Mouse (Mus musculus): Measurements from ENCODE around the gene Dpagt1. TPM values are rescaled to one million over a fixed set of nuclear protein-coding genes. Genes with fewer than 3 reads are reported as not detected.
"Not testable (repeated sequence)": the region's sequence is repeated elsewhere in the genome, so short reads cannot be mapped to it uniquely, and the experiment has no call there.

Gene Dpagt1
- polyA plus RNA-seq, 1 experiment = 47.9 TPM

DNA sequence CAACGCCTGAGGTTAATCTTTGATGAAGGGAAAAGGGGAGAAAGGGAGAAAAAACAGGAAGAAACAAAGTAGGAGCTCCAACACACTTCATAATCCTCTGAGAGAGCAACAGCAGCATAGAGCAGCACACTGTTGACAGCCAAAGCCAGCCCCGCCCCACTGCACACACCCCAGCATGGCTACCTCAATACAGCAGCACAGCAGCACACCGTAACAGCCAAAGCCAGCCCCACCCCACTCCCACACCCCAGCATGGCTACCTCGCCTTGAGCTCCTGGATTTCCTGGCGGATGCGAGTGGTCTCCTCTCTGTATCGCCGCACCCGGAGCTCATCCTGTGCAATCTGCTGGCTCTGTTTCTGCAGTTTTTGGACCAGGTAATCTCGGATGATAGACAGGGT, 26.5 kb downstream of the Dpagt1 start:
- 98% methylated on average over 10 of the region's 10 CpGs for WGBS
- no peak for DNase-seq
- Histone ChIP-seq H3K27me3 (ENCODE audit: control insufficient read depth, insufficient read depth, low read length) (no peaks in the 10 kb centered on the region), H3K4me1 (replicated peaks; ENCODE audit: control insufficient read depth, insufficient read depth, low read length) (peaks cover 3% of the 10 kb centered on the region), H3K27ac (ENCODE audit: control insufficient read depth, insufficient read depth, low read length) (no peak overlapping the region), H3K4me3 (ENCODE audit: control insufficient read depth, insufficient read depth, low read length) (no peak overlapping the region), H3K36me3 (ENCODE audit: control insufficient read depth, insufficient read depth, low read length) (peaks cover 86% of the 10 kb centered on the region)
- TF ChIP-seq CTCF (IDR thresholded peaks at IDR 0.05; ENCODE audit: borderline replicate concordance, control insufficient read depth, extremely low read depth, insufficient read depth, low read length, poor library complexity) (no peak), POLR2A (IDR thresholded peaks at IDR 0.05; ENCODE audit: control insufficient read depth, extremely low read depth, insufficient read depth, low read length, poor library complexity) (no peak)

DNA sequence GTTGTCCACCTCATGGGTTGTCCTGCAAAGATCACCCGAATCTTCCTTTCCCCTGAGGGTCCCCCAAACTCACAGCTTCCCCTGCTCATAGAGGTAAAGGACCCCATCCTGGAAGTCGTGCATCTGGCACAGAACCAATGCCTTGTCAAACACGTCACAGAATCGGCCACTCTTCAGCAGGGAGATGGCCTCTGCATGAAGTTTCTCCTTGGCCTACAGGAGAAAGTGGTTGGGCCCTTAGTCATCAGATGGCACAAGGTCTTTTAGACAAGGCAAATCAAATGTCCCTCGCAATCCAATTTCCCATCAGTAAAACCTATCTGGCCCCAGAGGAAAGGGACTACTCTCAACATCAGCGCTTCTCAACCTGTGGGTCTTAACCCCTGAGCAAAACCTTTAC, 27.3 kb downstream of the Dpagt1 start:
- WGBS = 95% methylated on average over 6 of the region's 6 CpGs
- TF ChIP-seq POLR2A (IDR thresholded peaks at IDR 0.05; ENCODE audit: control insufficient read depth, extremely low read depth, insufficient read depth, low read length, poor library complexity) (no peak), CTCF (IDR thresholded peaks at IDR 0.05; ENCODE audit: borderline replicate concordance, control insufficient read depth, extremely low read depth, insufficient read depth, low read length, poor library complexity) (no peak)
- H3K27me3 ChIP-seq (ENCODE audit: control insufficient read depth, insufficient read depth, low read length) = no peaks in the 10 kb centered on the region
- H3K4me1 ChIP-seq (replicated peaks; ENCODE audit: control insufficient read depth, insufficient read depth, low read length) = peaks cover 3% of the 10 kb centered on the region
- H3K36me3 ChIP-seq (ENCODE audit: control insufficient read depth, insufficient read depth, low read length) = peaks cover 87% of the 10 kb centered on the region
- H3K27ac ChIP-seq (ENCODE audit: control insufficient read depth, insufficient read depth, low read length) = no peak overlapping the region
- DNase-seq = no peak
- H3K4me3 ChIP-seq (ENCODE audit: control insufficient read depth, insufficient read depth, low read length) = no peak overlapping the region

DNA sequence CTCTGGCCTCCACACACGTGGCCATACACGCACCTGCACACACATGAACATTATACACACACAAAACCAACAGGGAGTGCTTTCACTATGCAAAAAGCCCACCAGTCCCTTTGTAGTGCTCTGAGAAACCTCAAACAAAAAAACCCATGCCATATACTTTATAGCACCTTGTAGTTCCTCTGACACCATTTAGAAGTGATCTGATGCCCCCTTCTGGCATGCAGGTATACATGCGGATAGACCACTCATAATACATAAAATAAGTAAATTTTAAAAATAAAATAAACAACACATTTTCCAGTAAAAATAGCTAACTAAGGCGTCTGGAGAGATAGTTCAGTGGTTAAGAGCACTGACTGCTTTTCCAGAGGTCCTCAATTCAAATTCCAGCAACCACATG, 31.4 kb downstream of the Dpagt1 start:
- TF ChIP-seq CTCF (IDR thresholded peaks at IDR 0.05; ENCODE audit: borderline replicate concordance, control insufficient read depth, extremely low read depth, insufficient read depth, low read length, poor library complexity) = no peak
- no peak for TF ChIP-seq POLR2A (IDR thresholded peaks at IDR 0.05; ENCODE audit: control insufficient read depth, extremely low read depth, insufficient read depth, low read length, poor library complexity)
- Histone ChIP-seq H3K4me3 (ENCODE audit: control insufficient read depth, insufficient read depth, low read length) (no peak overlapping the region), H3K27me3 (ENCODE audit: control insufficient read depth, insufficient read depth, low read length) (no peaks in the 10 kb centered on the region), H3K27ac (ENCODE audit: control insufficient read depth, insufficient read depth, low read length) (no peak overlapping the region), H3K4me1 (replicated peaks; ENCODE audit: control insufficient read depth, insufficient read depth, low read length) (peaks cover 3% of the 10 kb centered on the region), H3K36me3 (ENCODE audit: control insufficient read depth, insufficient read depth, low read length) (peaks cover 61% of the 10 kb centered on the region)
- peak; percentile 47 for DNase-seq
- WGBS = 64% methylated on average over 4 of the region's 4 CpGs

DNA sequence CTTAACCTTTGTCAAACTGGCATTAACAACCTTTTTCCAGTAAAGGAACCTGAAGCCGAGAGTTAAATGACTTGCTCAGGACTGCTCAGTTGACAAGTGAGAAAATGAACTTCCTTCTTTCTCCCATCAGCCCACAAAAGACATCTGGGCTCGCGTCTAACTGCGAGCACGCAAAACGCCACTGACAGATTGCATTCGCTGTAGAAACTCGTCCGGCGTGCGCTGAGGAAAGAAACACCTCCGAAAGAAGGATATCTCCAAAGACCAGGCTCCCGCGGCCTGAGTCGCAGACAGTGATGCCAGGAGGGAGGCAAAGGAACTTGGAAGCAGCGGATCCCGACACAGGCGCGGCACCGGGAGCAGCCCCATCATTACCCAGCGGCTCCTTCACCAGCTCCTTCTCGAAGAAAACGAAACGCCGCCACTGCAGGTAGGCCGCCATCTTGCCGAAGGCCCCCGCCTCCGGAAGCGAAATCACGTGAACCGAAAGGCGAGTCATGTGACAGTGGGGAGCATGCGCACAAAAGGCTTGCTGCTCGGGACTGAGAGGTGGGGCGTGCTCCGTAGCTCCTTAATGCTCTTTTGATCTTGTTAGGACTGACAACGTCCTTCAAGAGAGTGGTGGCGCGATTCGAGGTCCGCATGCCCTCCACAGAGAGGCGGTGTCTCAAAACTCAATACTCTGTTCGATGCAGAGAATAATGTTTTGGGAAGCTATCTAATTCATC, 35.5 kb downstream of the Dpagt1 start, which contains the start of gene Vps11:
Gene Vps11 (minus strand): TSS at position 481 of the 728 bp plus-strand sequence.
- WGBS = under 1% methylated on average over 44 of the region's 44 CpGs
- no peak for TF ChIP-seq CTCF (IDR thresholded peaks at IDR 0.05; ENCODE audit: borderline replicate concordance, control insufficient read depth, extremely low read depth, insufficient read depth, low read length, poor library complexity)
- TF ChIP-seq POLR2A (IDR thresholded peaks at IDR 0.05; ENCODE audit: control insufficient read depth, extremely low read depth, insufficient read depth, low read length, poor library complexity) = peak; percentile 57; the same call in 1 of the 2 replicates
- Histone ChIP-seq H3K27ac (ENCODE audit: control insufficient read depth, insufficient read depth, low read length) (peak within 1 kb of the TSS; percentile 65), H3K4me3 (ENCODE audit: control insufficient read depth, insufficient read depth, low read length) (peak within 1 kb of the TSS; percentile 95), H3K4me1 (replicated peaks; ENCODE audit: control insufficient read depth, insufficient read depth, low read length) (peaks cover 3% of the 10 kb centered on the region), H3K36me3 (ENCODE audit: control insufficient read depth, insufficient read depth, low read length) (peaks cover 20% of the 10 kb centered on the region), H3K27me3 (ENCODE audit: control insufficient read depth, insufficient read depth, low read length) (no peaks in the 10 kb centered on the region)
- DNase-seq = peak; percentile 94

DNA sequence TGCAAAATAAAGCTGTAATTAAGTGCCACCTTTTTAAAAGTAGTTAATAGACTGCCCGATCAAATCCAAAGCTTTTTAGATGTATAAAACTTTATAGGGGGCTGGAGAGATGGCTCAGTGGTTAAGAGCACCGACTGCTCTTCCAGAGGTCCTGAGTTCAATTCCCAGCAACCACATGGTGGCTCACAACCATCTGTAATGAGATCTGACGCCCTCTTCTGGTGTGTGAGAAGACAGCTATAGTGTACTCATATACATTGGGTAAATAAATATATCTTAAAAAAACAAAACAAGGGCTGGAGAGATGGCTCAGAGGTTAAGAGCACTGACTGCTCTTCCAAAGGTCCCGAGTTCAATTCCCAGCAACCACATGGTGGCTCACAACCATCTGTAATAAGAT, 36.1 kb downstream of the Dpagt1 start:
- not testable (repeated sequence) for H3K27me3 ChIP-seq (ENCODE audit: control insufficient read depth, insufficient read depth, low read length); DNase-seq; H3K4me1 ChIP-seq (replicated peaks; ENCODE audit: control insufficient read depth, insufficient read depth, low read length)
- H3K27ac ChIP-seq (ENCODE audit: control insufficient read depth, insufficient read depth, low read length) = peak overlapping the region; percentile 3; the same call in 1 of the 2 replicates
- peaks cover 14% of the 10 kb centered on the region for H3K36me3 ChIP-seq (ENCODE audit: control insufficient read depth, insufficient read depth, low read length)
- H3K4me3 ChIP-seq (ENCODE audit: control insufficient read depth, insufficient read depth, low read length) = peak overlapping the region; percentile 95
- WGBS = 43% methylated on average over 4 of the region's 4 CpGs

DNA sequence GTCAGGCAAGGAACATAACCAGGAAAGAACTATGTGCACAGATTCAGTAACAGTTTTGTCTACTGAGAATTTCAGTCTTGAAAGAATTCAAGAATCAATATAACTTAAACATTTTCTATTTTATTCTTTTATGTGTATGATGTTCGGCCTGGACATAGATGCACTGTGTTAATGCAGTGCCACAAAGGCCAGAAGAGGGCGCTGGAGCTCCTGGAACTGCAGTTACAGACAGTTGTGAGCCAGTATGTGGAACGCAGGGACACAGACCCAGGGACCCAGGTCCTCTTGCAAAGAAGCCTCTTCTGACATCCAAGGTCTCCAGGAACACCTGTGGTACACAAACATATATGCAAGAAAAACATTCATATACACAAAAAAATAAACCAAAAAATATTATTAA, 38.7 kb downstream of the Dpagt1 start:
- WGBS = 71% methylated on average over 3 of the region's 3 CpGs
- DNase-seq = peak; percentile 21
- Histone ChIP-seq H3K27me3 (ENCODE audit: control insufficient read depth, insufficient read depth, low read length) (no peaks in the 10 kb centered on the region), H3K36me3 (ENCODE audit: control insufficient read depth, insufficient read depth, low read length) (no peaks in the 10 kb centered on the region), H3K4me3 (ENCODE audit: control insufficient read depth, insufficient read depth, low read length) (no peak overlapping the region), H3K27ac (ENCODE audit: control insufficient read depth, insufficient read depth, low read length) (no peak overlapping the region), H3K4me1 (replicated peaks; ENCODE audit: control insufficient read depth, insufficient read depth, low read length) (no peaks in the 10 kb centered on the region)
- TF ChIP-seq POLR2A (IDR thresholded peaks at IDR 0.05; ENCODE audit: control insufficient read depth, extremely low read depth, insufficient read depth, low read length, poor library complexity) = no peak

DNA sequence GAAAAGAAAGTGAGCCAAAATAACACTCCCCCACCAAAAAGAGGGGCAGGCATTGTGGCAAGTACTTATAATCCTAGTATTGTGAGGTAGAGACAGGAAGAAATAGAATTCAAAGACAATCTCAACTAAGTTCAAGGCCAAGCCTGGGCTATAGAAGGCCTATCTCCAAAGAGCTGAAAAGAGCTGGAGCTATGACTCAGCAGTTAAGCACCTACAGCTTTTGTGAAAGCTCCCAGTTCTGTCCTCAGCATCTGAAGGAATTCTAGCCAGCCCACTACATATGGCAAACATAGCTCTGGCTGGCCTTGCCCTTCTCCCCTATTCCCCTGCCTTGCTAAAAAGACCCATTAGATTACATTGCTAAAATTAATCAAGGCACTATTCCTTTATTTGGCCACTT, 47.6 kb downstream of the Dpagt1 start:
- no peaks in the 10 kb centered on the region for H3K36me3 ChIP-seq (ENCODE audit: control insufficient read depth, insufficient read depth, low read length)
- DNase-seq = no peak
- TF ChIP-seq CTCF (IDR thresholded peaks at IDR 0.05; ENCODE audit: borderline replicate concordance, control insufficient read depth, extremely low read depth, insufficient read depth, low read length, poor library complexity) = no peak
- TF ChIP-seq POLR2A (IDR thresholded peaks at IDR 0.05; ENCODE audit: control insufficient read depth, extremely low read depth, insufficient read depth, low read length, poor library complexity) = no peak
- no peak overlapping the region for H3K27ac ChIP-seq (ENCODE audit: control insufficient read depth, insufficient read depth, low read length)
- no peak overlapping the region for H3K4me3 ChIP-seq (ENCODE audit: control insufficient read depth, insufficient read depth, low read length)
- H3K4me1 ChIP-seq (replicated peaks; ENCODE audit: control insufficient read depth, insufficient read depth, low read length) = 0 out of 2 replicates have a peak, but pooled peaks cover 2% of the 10 kb centered on the region
- no peaks in the 10 kb centered on the region for H3K27me3 ChIP-seq (ENCODE audit: control insufficient read depth, insufficient read depth, low read length)
